Mouse (Mus musculus): Measurements from ENCODE around the gene Sult2b1. TPM values are rescaled to one million over a fixed set of nuclear protein-coding genes. Genes with fewer than 3 reads are reported as not detected.
A peak's percentile ranks its signal among the peaks of the same experiment; 100 is the strongest.

Sult2b1 gene
- total and polyA plus RNA-seq, 2 experiments: not detected

DNA sequence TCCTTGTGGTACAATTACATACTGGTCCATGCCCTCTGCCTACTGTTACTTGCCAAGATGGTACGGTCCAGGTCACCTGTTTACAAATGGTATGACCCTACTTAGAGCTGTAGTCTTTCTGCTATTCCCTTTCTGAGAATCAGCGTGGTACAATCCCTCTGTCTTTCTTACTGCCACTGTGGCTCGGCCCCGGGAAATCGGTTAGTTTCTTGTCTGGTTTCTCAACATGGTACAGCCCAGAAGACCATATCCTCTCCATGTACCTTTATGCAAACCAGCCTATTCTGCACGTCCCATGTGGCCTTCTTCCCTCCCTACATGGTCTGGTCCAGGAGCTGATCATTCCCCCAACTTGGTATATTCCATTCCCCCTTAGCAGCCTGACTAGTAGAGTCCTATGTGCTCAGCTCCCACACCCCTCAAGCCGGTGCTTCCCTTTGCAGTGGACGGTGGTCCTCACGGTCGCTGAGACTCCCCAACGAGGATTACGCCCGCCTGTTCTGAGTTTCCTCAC, 80.4 kb downstream of the Sult2b1 start:
- peak overlapping the region; percentile 79 for H3K9ac ChIP-seq (ENCODE audit: low read depth, low read length)
- H3K27ac ChIP-seq (replicated peaks; ENCODE audit: insufficient read depth, low read depth, low read length): peak overlapping the region; percentile 94
- WGBS: under 1% methylated on average over 13 of the region's 13 CpGs
- peak; percentile 81 for DNase-seq (ENCODE audit: extremely low read depth, low read depth, low spot score)
- no peak for TF ChIP-seq CTCF (IDR thresholded peaks at IDR 0.05; ENCODE audit: low read depth, low read length)
- TF ChIP-seq POLR2A (IDR thresholded peaks at IDR 0.05; ENCODE audit: extremely low read depth, insufficient read depth, low read length): peak; percentile 49; the same call in 1 of the 2 replicates
- peak overlapping the region; percentile 64 for H3K4me3 ChIP-seq (ENCODE audit: insufficient read depth, low read depth, low read length)
- peaks cover 21% of the 10 kb centered on the region for H3K4me1 ChIP-seq (ENCODE audit: control insufficient read depth, insufficient read depth, low read length)
- peaks cover 7% of the 10 kb centered on the region; the same call in 1 of the 2 replicates for H3K27me3 ChIP-seq (ENCODE audit: control insufficient read depth, insufficient read depth, low read length)
- no peaks in the 10 kb centered on the region; the same call in 1 of the 2 replicates for H3K79me2 ChIP-seq (ENCODE audit: control insufficient read depth, insufficient read depth, low read length)
- peaks cover 6% of the 10 kb centered on the region for H3K36me3 ChIP-seq (ENCODE audit: control insufficient read depth, insufficient read depth, low read length)

DNA sequence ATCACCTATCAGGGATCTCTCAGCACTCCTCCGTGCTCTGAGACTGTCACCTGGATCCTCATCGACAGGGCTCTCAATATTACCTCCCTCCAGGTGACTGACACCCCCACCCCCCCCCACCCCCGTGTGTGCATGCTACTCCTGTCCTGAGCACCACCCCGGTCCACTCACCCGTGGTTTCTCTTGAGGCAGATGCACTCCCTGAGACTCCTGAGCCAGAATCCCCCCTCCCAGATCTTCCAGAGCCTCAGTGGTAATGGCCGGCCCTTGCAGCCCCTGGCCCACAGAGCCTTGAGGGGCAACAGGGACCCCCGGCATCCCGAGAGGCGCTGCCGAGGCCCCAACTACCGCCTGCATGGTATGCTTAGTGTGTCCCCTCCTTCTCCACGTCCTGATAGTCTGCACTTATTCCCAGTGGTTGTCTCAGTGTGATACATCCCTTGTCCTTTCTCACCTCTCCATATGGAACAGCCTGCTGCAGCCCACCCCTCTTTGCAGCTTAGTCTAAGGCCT, 80.9 kb downstream of the Sult2b1 start:
- Histone ChIP-seq H3K4me3 (ENCODE audit: insufficient read depth, low read depth, low read length) (no peak overlapping the region; the same call in 1 of the 2 replicates), H3K9ac (ENCODE audit: low read depth, low read length) (peak overlapping the region; percentile 79)
- WGBS: 42% methylated on average over 12 of the region's 12 CpGs

DNA sequence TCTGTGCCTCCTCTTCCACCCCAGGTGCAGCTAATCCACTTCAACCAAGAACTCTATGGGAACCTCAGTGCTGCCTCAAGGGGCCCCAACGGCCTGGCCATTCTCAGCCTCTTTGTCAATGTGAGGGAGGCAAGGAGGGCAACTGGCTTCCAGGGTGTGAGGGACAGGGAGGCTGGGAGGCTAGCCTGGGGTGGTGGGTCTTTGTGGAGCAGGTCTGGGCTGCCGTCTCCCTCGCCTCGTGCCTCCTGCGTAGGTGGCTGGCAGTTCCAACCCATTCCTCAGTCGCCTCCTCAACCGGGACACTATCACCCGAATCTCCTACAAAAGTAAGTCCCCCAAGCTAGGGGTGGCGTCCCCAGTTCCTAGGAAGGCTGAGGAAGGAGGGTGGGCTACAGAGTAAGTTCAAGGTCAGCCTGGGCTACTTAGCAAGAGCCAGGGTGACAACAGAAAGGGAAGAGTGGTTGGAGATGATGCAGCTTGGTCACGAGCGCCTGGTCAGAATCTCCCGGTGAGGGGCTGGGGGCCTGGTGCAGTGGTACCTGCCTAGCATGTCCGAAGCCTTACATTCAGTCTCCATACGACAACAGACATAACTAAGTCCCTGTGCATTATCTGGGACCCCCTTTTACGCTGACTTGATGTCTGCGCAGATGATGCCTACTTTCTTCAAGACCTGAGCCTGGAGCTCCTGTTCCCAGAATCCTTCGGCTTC, 81.5 kb downstream of the Sult2b1 start:
- no peak overlapping the region for H3K27ac ChIP-seq (replicated peaks; ENCODE audit: insufficient read depth, low read depth, low read length)
- H3K4me1 ChIP-seq (ENCODE audit: control insufficient read depth, insufficient read depth, low read length): peaks cover 12% of the 10 kb centered on the region
- H3K79me2 ChIP-seq (ENCODE audit: control insufficient read depth, insufficient read depth, low read length): no peaks in the 10 kb centered on the region; the same call in 1 of the 2 replicates
- H3K4me3 ChIP-seq (ENCODE audit: insufficient read depth, low read depth, low read length): no peak overlapping the region
- DNase-seq (ENCODE audit: extremely low read depth, low read depth, low spot score): no peak
- no peak overlapping the region for H3K9ac ChIP-seq (ENCODE audit: low read depth, low read length)
- peaks cover 7% of the 10 kb centered on the region; the same call in 1 of the 2 replicates for H3K27me3 ChIP-seq (ENCODE audit: control insufficient read depth, insufficient read depth, low read length)
- TF ChIP-seq CTCF (IDR thresholded peaks at IDR 0.05; ENCODE audit: low read depth, low read length): no peak
- no peaks in the 10 kb centered on the region for H3K36me3 ChIP-seq (ENCODE audit: control insufficient read depth, insufficient read depth, low read length)
- WGBS: 93% methylated on average over 17 of the region's 17 CpGs

More for the DNA sequence above, 80.9 kb downstream of the Sult2b1 start:
- peaks cover 2% of the 10 kb centered on the region for H3K36me3 ChIP-seq (ENCODE audit: control insufficient read depth, insufficient read depth, low read length)
- no peak for DNase-seq (ENCODE audit: extremely low read depth, low read depth, low spot score)
- TF ChIP-seq CTCF (IDR thresholded peaks at IDR 0.05; ENCODE audit: low read depth, low read length): no peak
- no peak for TF ChIP-seq POLR2A (IDR thresholded peaks at IDR 0.05; ENCODE audit: extremely low read depth, insufficient read depth, low read length)
- peaks cover 7% of the 10 kb centered on the region; the same call in 1 of the 2 replicates for H3K27me3 ChIP-seq (ENCODE audit: control insufficient read depth, insufficient read depth, low read length)
- H3K79me2 ChIP-seq (ENCODE audit: control insufficient read depth, insufficient read depth, low read length): no peaks in the 10 kb centered on the region; the same call in 1 of the 2 replicates
- H3K4me1 ChIP-seq (ENCODE audit: control insufficient read depth, insufficient read depth, low read length): peaks cover 16% of the 10 kb centered on the region
- peak overlapping the region; percentile 94 for H3K27ac ChIP-seq (replicated peaks; ENCODE audit: insufficient read depth, low read depth, low read length)

DNA sequence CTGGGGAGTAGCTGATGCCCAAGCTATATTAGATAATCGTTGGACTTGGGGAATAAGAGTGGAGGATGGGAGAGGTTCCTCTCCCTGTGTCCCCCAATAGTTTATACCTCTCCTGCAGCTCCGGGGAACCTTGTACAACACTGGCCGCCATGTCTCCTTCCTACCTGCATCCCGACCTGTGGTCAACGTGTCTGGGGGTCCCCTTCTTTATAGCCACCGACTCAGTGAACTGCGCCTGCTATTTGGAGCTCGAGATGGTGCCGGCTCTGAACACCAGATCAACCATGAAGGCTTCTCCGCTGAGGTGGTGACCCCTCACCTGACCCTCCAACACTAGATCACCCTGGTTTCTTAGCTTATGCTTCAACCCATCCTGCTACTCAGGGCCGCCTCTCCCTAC, 82.2 kb downstream of the Sult2b1 start:
- 93% methylated on average over 11 of the region's 11 CpGs for WGBS
- peaks cover 7% of the 10 kb centered on the region; the same call in 1 of the 2 replicates for H3K27me3 ChIP-seq (ENCODE audit: control insufficient read depth, insufficient read depth, low read length)
- no peak for DNase-seq (ENCODE audit: extremely low read depth, low read depth, low spot score)
- no peak overlapping the region for H3K4me3 ChIP-seq (ENCODE audit: insufficient read depth, low read depth, low read length)
- H3K9ac ChIP-seq (ENCODE audit: low read depth, low read length): no peak overlapping the region
- no peaks in the 10 kb centered on the region for H3K36me3 ChIP-seq (ENCODE audit: control insufficient read depth, insufficient read depth, low read length)
- H3K4me1 ChIP-seq (ENCODE audit: control insufficient read depth, insufficient read depth, low read length): peaks cover 12% of the 10 kb centered on the region
- no peaks in the 10 kb centered on the region; the same call in 1 of the 2 replicates for H3K79me2 ChIP-seq (ENCODE audit: control insufficient read depth, insufficient read depth, low read length)
- H3K27ac ChIP-seq (replicated peaks; ENCODE audit: insufficient read depth, low read depth, low read length): no peak overlapping the region
- TF ChIP-seq POLR2A (IDR thresholded peaks at IDR 0.05; ENCODE audit: extremely low read depth, insufficient read depth, low read length) (no peak), CTCF (IDR thresholded peaks at IDR 0.05; ENCODE audit: low read depth, low read length) (no peak)

DNA sequence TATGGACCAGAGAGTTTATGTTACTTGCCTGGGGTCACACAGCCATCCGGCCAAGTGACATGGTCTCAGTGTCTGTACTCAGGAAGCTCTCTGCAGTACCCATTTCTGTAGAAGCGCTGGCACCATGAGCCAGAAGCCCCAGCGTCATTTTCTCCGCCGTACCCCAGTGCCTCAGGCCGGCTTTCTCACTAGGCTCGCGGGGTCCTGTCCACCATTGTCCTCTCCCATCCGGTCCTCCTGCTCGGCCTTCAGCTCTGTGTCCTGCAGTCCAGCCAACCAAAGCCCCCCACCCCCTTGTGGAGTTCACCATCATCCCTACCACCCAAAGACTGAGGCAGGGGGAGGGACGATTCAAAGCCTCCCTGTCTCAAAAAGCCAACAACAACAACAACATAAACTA, 82.9 kb downstream of the Sult2b1 start:
- DNase-seq (ENCODE audit: extremely low read depth, low read depth, low spot score): no peak
- TF ChIP-seq CTCF (IDR thresholded peaks at IDR 0.05; ENCODE audit: low read depth, low read length) (no peak), POLR2A (IDR thresholded peaks at IDR 0.05; ENCODE audit: extremely low read depth, insufficient read depth, low read length) (no peak)
- 89% methylated on average over 11 of the region's 11 CpGs for WGBS
- H3K27me3 ChIP-seq (ENCODE audit: control insufficient read depth, insufficient read depth, low read length): peaks cover 7% of the 10 kb centered on the region; the same call in 1 of the 2 replicates
- H3K4me1 ChIP-seq (ENCODE audit: control insufficient read depth, insufficient read depth, low read length): peaks cover 12% of the 10 kb centered on the region
- H3K27ac ChIP-seq (replicated peaks; ENCODE audit: insufficient read depth, low read depth, low read length): no peak overlapping the region
- H3K9ac ChIP-seq (ENCODE audit: low read depth, low read length): no peak overlapping the region
- no peaks in the 10 kb centered on the region; the same call in 1 of the 2 replicates for H3K79me2 ChIP-seq (ENCODE audit: control insufficient read depth, insufficient read depth, low read length)
- no peaks in the 10 kb centered on the region for H3K36me3 ChIP-seq (ENCODE audit: control insufficient read depth, insufficient read depth, low read length)
- no peak overlapping the region for H3K4me3 ChIP-seq (ENCODE audit: insufficient read depth, low read depth, low read length)

Measured in liver, adult 2 months (tissue).